Mouse (Mus musculus) cerebral cortex, adult 2 months (tissue): Measurements from ENCODE around the gene Arhgap32.

Source experiments
- WGBS: fragments of 180-500 bp; shearing (Covaris S2); methylation state at CpG from one replicate; pipeline ENCODE4 v1.1.7; 2018; 5-methylcytosine and 5-hydroxymethylcytosine counted together

The Arhgap32 gene

DNA sequence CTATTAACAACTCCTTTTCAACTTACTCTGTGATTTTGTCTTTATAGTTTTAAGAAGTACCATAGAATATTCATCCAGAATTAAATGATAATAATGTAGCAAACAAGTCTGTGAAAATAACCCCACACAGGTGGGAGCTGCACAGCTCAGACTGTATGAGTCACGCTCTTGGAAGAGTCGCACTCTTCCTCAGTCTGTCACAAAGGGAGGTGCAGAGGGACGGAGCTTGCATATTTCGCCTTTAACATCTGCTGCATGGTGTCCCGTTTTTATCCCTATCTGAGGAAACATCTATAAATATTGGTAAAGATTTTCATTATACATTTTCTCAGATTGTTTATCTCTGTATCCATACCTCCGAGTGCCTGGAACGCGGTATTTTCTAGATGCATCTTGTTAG lies 91.2 kb downstream of the Arhgap32 start:
- WGBS = 52% methylated on average over 8 of the region's 8 CpGs

DNA sequence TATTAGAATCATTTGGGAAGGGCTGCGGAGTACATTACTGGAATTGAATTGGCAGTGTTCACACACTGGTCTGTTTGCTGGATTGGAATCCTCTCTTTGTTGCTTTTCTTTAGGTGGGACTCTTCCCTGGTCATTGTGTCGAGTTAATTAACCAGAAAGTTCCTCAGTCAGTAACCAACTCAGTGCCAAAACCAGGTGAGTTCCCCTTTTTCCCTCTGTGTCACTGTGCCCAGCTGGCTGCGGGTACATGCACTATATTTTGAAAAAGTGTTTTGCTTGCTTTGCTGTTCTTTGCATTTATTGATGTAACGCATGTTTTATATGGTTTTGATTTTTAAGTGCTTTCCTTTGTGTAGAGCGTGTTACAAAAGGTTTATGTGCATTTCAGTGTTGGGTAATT lies 92.1 kb downstream of the Arhgap32 start:
- 77% methylated on average over 5 of the region's 5 CpGs for WGBS

DNA sequence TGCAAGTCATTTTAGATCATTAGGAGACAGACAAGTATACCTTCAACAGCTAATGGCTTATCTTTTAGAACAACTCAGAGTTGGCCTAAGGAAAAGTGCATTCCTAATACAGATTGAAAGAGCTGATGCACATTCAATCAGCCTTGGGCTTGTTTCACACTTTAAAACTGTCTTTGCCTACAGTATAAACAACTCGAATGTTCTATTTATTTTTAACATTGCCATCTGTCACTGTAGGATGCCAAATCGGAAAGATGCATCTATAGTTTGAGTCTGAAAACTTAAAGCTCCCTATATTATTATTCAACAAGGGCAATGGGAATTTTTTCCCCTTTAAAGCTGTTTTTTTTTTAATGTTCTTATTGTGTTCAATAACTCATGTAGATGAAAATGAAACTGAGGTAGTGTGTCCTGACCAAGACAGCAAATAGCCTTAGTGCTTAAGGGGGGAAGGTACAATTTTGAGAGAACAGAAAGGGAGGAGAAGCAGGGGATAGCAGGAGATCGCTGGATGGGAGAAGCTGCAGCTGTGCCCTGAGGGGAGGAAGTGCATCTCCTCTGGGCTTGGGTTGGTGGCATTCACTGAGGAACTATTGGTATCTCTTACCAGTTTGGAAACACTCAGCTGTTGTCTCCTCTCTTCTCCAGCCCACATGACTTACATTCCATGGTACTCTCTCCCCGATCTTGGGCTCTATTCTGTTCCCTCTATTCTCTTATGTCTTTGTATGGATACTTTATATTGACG lies 101.1 kb downstream of the Arhgap32 start:
- 39% methylated on average over 5 of the region's 5 CpGs for WGBS

DNA sequence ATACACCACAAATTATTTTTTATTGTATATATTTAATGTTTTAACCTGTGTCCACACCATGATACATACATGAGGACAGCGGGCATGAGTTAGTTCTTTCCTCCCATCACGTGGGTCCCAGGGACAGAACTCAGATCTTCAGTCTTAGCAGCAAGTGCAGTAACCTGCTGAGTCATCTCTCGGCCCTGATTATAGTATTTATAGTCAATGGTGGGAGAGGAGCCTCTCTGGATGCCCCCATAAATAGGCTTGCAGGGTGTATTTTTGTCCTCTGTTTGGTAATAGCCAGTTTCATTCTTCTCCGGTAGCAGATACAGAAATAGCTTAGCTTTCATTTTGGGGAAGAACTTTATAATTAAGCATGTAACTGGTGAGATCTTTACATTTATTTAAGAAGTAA lies 103.5 kb downstream of the Arhgap32 start:
- 50% methylated on average over 4 of the region's 4 CpGs for WGBS

DNA sequence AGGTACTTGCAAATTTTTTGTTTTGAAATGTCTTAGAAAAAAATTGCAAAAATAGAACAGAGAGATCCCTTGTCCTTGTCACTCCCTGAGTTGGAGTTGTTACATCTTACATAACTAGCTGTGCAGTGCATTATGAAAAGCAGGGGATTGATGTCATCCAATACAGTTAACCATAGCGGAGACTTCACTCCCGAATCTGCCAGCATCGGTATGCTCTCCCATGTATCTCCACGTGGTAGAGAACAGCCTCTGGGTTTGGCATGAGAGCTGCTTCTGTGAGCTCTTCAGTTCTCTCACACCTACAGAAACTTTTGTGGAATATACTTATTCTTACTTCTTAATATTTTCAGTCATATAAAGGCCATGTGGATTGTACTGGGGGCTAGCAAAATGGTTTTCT lies 106.2 kb downstream of the Arhgap32 start:
- WGBS = 28% methylated on average over 4 of the region's 4 CpGs

DNA sequence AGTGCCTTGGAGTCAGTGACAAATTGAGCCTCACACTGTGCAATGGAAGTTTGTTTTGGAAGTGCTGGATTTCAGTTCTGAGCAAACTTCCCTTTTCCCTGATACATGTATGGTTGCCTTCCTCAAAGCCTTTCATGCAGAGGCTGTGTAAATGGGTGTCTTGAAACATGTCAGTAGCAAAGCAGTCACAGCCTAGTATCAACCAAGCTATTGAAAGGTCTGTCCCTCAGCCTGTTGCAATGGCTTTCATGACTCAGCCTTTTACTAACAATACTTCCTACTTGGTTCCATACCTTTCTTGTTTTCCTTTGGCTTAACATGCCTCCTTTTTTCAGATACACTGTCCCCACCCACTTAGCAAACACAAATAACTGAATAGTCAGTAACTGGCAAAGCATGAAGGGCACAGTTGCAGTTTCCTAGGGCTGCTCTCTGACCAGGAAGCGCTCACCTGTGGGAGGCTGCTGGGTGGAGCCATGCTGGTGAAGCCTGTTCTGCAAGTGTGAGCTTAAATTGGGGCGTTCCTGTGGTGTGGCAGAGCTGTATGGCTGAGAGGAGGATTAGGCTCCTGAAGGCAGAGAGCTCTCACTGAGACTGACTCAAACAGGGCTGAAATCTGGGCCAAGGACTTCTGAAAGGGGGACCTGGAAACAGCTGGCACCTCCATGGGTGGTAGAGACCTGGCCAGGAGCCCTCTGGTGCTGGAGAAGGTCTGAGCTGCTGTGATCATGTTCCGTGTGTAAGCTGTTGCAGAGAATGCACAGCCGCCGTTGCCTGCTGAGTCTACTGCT lies 108.0 kb downstream of the Arhgap32 start:
- 27% methylated on average over 5 of the region's 5 CpGs for WGBS

DNA sequence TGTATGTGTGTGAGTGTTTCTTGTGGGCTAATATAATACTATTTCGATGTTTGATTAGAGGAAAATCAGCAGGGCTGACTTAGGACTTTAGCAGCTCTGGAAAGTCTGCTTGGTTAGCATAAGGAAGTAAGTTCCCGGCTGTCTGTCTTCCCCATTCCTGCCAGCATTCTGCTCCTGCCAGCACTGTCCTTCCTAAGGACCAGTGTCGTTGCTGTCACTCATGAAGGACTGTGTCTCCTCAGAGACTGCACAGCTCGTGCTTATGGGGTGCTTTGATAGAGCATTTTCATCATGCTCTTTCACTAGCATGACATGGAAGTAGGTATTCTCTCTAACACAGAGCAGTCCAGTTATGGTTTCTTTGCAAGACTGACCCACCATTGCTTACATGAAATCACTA lies 109.0 kb downstream of the Arhgap32 start:
- 24% methylated on average over 4 of the region's 4 CpGs for WGBS

DNA sequence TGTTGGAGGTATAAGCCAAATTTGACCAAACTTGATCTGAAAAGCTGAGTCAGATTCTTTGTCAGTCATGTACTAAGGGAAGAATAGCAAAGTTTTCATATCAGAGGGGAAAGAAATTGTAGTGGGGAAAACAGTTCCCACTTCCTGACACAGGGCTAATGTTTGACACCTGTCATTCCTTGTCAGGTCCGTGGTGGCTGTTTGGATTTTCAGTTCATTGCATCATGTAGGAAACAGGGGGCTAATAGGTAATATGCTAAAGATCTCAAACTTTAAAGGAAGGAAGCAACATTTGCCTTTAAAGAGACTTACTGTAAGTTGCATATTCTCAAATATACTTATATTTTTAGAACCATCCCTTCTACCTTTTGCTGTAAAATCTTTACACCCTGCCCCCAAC lies 109.6 kb downstream of the Arhgap32 start:
- WGBS = 46% methylated on average over 1 of the region's 1 CpGs

DNA sequence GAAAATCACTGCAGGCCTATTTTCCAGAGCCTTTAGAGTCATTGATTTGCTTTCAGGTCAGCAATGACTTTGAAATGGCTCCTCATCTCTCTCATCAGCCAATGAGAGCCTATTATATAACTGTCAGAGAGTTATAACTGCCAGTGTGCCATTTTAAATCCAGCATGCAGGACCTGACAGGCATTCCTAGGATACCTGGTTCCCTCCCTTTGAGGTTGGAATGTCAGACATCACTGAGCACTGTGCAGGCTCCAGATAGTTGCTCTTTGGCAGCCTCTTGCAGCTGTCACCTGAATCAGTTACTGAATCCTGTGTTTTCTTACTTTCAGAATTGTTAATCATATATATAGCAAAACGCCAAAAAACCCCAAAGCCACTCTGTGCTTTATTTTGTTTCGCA lies 111.1 kb downstream of the Arhgap32 start:
- WGBS = 50% methylated on average over 2 of the region's 2 CpGs

DNA sequence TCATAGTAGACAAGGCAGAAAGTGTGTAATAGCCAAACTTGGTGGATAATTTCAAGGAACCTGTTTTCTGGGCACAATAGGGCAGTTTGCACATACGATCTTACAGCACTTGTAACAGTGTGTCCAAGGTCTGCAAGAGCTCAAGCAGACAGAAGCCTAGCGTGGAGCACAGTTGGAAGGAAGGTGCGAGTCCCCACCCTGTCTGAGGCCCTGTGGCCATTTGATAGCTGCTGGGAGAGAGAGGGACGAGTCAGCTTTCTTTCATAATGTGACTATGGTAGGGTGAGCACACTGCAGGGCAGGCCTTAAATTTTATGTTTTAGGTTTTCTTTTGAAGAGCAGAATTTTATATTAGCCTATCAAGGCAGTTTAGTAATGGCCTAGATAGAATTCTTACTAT lies 117.7 kb downstream of the Arhgap32 start:
- WGBS = 93% methylated on average over 4 of the region's 4 CpGs

DNA sequence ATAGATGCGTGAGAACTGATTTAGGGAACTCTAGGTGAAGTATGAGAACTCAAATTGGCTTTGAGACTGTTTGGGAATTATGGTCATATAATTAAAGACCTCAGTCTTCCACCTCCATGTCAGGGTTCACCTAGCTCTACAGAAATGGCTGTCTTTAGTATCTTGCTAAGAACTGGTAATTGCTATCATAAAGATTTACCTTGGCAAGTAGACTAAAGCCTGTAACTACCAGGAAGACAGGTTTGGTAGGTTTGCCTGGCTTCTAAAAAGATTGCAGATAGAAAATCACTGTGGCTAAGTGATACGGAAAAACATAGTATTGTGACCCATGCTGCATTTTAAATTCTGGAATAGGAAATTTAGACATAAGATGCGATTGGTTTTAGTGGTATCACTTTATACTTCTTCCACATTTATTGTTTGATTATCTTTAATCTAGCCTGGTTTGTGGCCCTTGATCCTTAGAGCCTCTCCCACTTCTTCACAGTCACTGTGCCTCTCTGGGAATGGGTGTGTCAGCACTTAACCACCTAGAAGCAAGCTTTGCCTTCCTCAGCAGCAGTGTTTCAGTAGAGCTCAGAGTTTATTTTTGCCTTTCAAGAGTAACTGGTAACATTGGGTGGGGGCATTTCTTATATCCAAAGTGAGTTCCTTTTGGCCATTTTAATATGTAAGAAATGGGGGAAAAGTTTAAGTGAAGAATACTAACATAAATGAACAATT lies 119.0 kb downstream of the Arhgap32 start:
- 72% methylated on average over 3 of the region's 3 CpGs for WGBS

DNA sequence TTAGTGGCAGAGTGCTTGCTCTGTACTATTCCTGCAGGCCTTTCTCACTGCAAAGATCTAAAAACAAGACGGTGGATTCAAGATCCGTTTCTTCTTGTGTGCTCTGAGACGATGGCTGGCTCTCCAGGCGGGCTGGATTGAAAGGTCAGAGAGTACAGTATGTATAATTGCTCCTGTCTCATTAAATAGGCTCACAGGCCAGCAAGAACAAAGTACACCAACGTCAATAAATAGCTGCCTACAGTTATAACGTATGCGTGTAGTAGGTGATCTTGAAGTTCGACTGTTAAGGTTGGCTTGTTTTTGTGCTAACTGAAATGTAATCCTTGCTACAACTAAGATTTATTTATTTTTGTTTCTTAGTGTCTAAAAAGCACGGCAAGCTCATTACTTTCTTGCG lies 123.0 kb downstream of the Arhgap32 start:
- 58% methylated on average over 10 of the region's 10 CpGs for WGBS

DNA sequence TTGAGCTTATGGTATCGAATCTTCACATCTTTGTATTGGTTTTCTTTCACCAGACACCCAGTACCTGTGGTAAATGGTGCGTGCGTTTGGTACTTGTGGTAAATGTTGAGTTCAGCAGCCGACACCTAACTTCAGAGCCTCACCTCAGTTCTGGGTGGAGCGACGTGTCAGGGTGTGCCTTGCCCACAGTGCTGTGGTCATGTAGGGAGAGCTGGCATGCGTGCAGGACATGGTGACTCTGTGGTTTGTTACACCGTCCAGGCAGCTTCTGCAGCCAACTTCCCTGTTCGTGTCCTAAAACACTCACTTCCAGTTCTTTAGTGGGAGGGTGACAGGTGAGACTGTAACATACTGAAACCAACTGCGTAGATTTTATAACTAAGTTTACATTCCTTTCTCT lies 123.5 kb downstream of the Arhgap32 start:
- 73% methylated on average over 10 of the region's 10 CpGs for WGBS

DNA sequence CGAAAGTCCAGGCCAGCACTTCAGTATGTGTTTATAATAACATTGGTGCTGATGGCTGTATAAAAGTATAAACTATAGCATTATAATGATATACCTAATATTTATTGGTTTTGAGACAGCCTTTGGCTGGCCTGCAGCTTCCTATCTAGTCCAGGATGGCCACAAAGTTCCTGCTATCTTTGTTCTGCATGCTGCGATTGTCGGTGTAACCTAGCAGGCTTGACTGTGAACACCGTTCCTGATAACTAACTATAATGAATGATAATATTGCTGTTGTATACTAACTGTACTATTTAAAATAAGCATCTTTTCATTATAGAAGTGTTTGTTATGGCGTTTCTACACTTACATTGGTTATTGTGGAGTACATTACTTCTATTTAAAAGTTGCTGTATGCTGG lies 124.5 kb downstream of the Arhgap32 start:
- WGBS = 77% methylated on average over 5 of the region's 5 CpGs

DNA sequence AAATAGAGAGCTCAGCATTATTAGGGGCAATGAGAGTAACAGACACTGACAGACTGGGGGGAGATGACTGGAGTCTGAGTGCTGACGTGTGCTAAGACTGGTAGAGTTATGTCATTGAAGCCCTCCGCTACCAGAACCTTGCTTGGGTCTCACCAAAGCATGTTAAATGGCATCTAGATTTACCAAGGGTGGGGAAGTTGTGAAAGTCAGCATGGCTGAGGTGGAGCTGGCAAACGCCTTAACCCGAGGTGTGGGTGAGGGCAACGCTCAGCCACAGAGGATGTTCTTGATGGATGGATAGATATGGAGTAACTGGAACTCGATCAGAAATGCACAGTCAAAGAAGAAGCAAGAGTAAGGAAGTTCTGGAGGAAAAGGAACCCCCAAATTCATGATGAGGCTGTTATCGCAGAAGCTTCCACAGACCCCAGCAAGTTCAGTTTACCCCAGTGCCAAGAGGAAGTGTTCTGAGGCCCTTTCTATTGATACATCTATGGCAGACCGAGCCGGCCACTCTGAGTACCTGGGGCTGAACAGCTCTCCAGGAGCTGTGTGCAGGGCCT lies 125.8 kb downstream of the Arhgap32 start:
- 66% methylated on average over 9 of the region's 9 CpGs for WGBS

DNA sequence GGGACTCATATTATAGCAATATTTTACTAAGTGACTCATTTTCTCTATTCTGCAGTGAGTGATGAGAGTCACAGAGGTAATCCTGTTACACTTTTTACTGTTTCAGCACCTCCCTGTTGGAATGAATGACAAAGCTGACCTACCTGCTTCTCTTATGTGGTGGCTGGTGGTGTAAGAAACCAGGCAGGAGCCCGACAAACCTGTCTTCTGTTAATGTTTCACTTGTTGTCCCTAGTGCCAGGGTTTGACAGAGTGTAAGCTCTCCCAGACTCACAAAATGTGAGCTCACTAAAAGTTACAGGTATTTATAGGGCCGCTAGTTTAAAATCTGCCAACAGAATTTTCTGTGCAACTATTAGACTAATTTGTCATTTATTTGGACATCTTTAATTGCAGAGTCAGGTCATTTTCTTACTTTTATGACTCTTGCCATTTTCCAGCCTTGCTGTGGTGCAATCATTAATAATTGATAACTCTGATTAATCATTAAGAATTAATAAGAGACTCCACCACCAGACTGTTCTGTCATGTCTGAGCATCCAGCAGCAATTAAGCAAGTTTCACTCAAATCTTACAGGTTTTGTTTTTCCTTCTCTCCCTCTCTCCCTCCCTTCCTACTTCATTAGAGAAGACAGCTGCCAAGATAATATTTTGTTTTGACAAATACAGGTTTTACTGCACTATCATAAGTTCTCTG lies 127.1 kb downstream of the Arhgap32 start:
- WGBS = 82% methylated on average over 2 of the region's 2 CpGs

DNA sequence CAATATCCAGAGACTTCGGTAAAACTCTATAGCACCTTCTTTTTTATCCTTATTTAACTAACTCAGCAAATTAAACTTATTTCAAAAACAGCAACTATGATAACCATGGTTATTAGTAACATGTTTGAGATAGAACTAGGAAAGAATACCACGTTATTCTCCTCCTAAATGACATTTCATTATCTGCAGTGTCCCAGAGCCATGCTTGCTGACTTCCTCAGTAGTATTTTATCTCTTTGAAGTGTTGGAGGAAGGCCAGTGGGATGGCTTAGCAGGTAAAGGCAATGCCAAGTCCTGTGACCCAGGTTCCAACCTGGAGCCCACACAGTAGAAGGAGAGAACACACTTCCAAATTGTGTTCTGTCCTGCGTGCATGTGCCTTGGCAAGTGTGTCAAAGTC lies 129.3 kb downstream of the Arhgap32 start:
- WGBS = 58% methylated on average over 3 of the region's 3 CpGs

DNA sequence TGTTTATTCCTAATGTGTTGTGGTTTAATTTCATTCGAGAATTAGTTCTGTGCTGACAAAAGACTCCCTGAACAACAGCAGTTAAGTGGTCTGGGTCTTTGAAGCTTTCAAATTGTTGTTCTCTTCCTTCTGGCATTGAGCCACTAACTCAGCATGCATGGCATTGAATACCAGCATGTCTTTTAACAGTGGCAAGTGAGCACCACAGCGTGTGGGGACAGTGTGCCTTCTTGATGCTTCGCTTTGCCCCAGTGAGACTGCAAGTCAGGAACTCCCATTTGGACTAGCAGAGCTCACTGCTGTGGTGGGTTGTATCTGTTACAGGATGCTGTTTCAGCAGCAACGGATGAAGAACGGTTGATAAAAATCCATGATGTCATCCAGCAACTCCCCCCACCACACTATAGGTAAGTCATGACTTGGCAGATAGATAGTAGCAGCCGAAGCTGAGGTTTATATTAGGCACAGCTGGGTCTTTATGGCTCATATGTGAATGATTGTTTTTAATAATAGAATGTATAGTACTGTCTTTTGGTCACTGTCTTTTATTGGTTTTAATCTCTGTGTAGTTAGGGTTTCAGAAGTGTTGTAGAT lies 130.3 kb downstream of the Arhgap32 start:
- WGBS = 36% methylated on average over 6 of the region's 6 CpGs

DNA sequence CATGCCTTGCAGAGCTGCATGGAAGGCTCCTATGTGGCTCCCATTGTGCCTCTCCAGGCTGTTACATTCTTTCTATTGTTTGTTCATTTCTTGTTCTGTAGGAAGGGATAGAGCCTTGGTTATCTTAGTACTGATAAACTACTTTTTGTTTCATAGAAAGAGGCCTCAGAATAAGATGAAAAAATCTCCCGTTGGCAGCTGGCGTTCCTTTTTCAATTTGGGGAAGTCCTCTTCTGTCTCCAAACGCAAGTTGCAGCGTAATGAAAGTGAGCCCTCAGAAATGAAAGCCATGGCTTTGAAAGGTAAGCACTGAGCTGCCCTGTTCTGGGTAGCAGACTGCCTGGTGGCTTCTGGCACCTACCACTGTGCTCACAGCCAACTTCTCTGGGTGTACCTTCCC lies 134.6 kb downstream of the Arhgap32 start:
- WGBS = 49% methylated on average over 4 of the region's 4 CpGs

DNA sequence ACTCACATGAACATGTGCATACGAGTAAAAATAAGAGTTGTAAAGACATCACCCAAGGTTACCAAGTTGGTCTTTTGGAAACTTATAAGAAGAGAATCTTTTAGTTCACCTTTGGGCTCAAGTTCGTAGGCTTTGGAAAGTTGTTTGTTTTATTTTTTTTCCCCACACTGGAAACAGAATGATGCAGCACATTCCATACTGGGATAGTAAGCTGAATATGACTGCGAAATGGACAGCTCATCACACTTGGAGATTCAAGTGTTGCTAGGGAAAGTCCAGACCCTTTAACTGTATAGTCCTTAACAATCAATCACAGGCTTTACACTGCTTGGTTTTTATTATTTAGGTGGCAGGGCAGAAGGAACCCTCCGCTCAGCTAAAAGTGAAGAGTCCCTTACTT lies 137.8 kb downstream of the Arhgap32 start:
- 85% methylated on average over 4 of the region's 4 CpGs for WGBS

DNA sequence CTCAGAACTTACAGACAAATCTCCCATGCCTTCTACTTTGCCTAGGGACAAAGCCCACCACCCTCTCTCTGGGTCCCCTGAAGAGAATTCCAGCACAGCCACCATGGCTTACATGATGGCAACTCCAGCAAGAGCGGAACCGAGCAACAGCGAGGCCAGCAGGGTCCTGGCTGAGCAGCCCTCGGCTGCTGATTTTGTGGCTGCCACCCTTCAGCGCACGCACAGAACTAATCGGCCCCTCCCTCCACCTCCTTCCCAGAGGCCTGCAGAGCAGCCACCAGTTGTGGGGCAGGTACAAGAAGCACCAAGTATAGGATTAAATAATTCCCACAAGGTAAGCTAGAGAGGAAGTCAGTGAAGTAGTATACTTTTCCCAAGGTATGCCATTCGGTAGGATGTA lies 141.4 kb downstream of the Arhgap32 start:
- 70% methylated on average over 8 of the region's 8 CpGs for WGBS
